18 mouse cellular contexts compared by ENCODE assay signal in genomic region chr12:97918416-97918815, GRCm38 (mm10).
DNase-seq lines count a peak whose midpoint lies in the region; TF ChIP-seq lines count a peak whose summit lies in the region.
"Had no signal": no experiment of that assay in that cellular context is flagged by ENCODE, and none has a peak within 500 bp of the region (broad histone marks: within the 10 kb centered on the region; RNA-seq: fewer than 3 reads in every experiment).

No protein-coding gene starts in this region.

- TF ChIP-seq CTCF in left cerebral cortex, adult 2 months (IDR thresholded peaks at IDR 0.05) = no peak

- DNase-seq in frontal cortex, postnatal 36 days (ENCODE audit: low spot score in 2 of 2) = peak; percentile 3 to 57
- DNase-seq in frontal cortex, postnatal 10 days (ENCODE audit: low spot score in 2 of 2) = no peak
- no peak for DNase-seq in left cerebral cortex, adult 2 months (ENCODE audit: extremely low spot score in 1 of 2, low spot score in 2 of 2)
- no peak for DNase-seq in left cerebral cortex, postnatal 10 days (ENCODE audit: extremely low spot score in 1 of 2, low spot score in 2 of 2)
- DNase-seq in brain, adult 2 months (ENCODE audit: low read depth, low spot score) = peak; percentile 75
- DNase-seq in left cerebral cortex, adult 9 months (ENCODE audit: low spot score in 2 of 2) = peak; percentile 16 to 28
- DNase-seq in cerebellum, postnatal 25 days = no peak
- DNase-seq: adrenal gland, adult 2 months; adrenal gland, postnatal 14 days; cerebellum, adult 11-12 months; cerebellum, adult 8-10 months; cerebellum, postnatal 10 days; forebrain, postnatal 0 days; gastrocnemius, adult 2 months; gastrocnemius, postnatal 14 days; heart, adult 11 months had no signal

- intact Hi-C loops in left cerebral cortex, adult 2 months (cut with DNase I) = no loop called here
- intact Hi-C loops in left cerebral cortex, postnatal 10 days (cut with DNase I) = no loop called here

- no peak overlapping the region for H3K4me3 ChIP-seq in left cerebral cortex, adult 2 months
- H3K4me3 ChIP-seq: gastrocnemius, adult 2 months; hindbrain, embryonic 12.5 days; hindbrain, embryonic 15.5 days had no signal

- H3K27ac ChIP-seq in left cerebral cortex, adult 2 months = peak overlapping the region; percentile 67
- H3K27ac ChIP-seq: gastrocnemius, adult 2 months; hindbrain, embryonic 12.5 days; hindbrain, embryonic 15.5 days had no signal

Comparison
In these comparisons a context has a peak if more than half of its experiments do, and no peak if none do; other contexts are left out.
1. DNase-seq: peak in frontal cortex, postnatal 36 days (2 of 2), brain, adult 2 months (single experiment) and left cerebral cortex, adult 9 months (2 of 2); none in frontal cortex, postnatal 10 days (0 of 2), left cerebral cortex, adult 2 months (0 of 2), left cerebral cortex, postnatal 10 days (0 of 2) and cerebellum, postnatal 25 days (0 of 2).